Comparison of ENCODE assay signal across 21 mouse cellular contexts in the genomic region with DNA sequence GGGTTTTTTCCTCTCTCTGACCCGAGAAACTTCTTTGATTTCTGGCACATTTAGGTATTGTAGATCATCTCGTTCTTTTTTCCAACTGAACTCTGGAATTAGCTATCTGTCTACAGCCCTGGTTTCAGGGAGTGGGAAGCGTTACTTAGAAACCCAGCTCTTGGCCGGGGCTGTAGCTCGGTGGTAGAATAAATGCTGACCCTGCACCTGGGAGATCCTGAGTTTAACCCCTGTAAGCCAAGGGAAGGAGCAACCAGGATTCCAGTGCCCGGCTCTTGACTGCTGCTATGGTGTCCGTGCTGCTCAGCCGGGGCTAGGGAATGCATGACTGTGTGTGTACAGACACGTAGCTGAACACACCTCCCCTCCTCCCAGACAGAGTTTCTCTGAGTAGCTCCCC.
"Had no signal": no experiment of that assay in that cellular context is flagged by ENCODE, and none has a peak within 500 bp of the region (broad histone marks: within the 10 kb centered on the region; RNA-seq: fewer than 3 reads in every experiment).

No protein-coding gene starts in this region.

- H3K27ac ChIP-seq: intestine, embryonic 15.5 days; kidney, postnatal 0 days; limb, embryonic 12.5 days; limb, embryonic 15.5 days; liver, embryonic 13.5 days; macrophage; midbrain, embryonic 10.5 days; midbrain, embryonic 13.5 days; neural tube, embryonic 13.5 days; stomach, embryonic 15.5 days had no signal

- H3K4me1 ChIP-seq: intestine, embryonic 15.5 days; limb, embryonic 15.5 days; midbrain, embryonic 13.5 days; neural tube, embryonic 13.5 days; stomach, embryonic 15.5 days had no signal

- ATAC-seq: hindbrain, embryonic 16.5 days; intestine, embryonic 15.5 days; midbrain, embryonic 13.5 days; midbrain, embryonic 16.5 days had no signal

- H3K9me3 ChIP-seq: intestine, embryonic 15.5 days; limb, embryonic 12.5 days; limb, embryonic 15.5 days; liver, embryonic 13.5 days; megakaryocyte, embryonic 14.5 days; midbrain, embryonic 10.5 days; midbrain, embryonic 13.5 days; neural tube, embryonic 13.5 days; stomach, embryonic 15.5 days had no signal

- H3K27me3 ChIP-seq: intestine, embryonic 15.5 days; limb, embryonic 12.5 days; limb, embryonic 15.5 days; liver, embryonic 13.5 days; megakaryocyte, embryonic 14.5 days; midbrain, embryonic 13.5 days; neural tube, embryonic 13.5 days; stomach, embryonic 15.5 days had no signal

- H3K9ac ChIP-seq: intestine, embryonic 15.5 days; limb, embryonic 12.5 days; limb, embryonic 15.5 days; liver, embryonic 13.5 days; midbrain, embryonic 13.5 days; neural tube, embryonic 13.5 days; stomach, embryonic 15.5 days had no signal

- H3K4me2 ChIP-seq: intestine, embryonic 15.5 days; limb, embryonic 12.5 days; limb, embryonic 15.5 days; liver, embryonic 13.5 days; midbrain, embryonic 13.5 days; neural tube, embryonic 13.5 days; stomach, embryonic 15.5 days had no signal

- H3K4me3 ChIP-seq: intestine, embryonic 15.5 days; limb, embryonic 12.5 days; limb, embryonic 15.5 days; liver, embryonic 13.5 days; megakaryocyte, embryonic 14.5 days; midbrain, embryonic 10.5 days; midbrain, embryonic 13.5 days; myocyte; neural tube, embryonic 13.5 days; stomach, embryonic 15.5 days had no signal

- DNase-seq: left cerebral cortex, postnatal 4 days; liver, embryonic 13.5 days; lung, adult 2 months; lung, postnatal 14 days; retina, postnatal 1 day; right cerebral cortex, postnatal 25 days; spleen, adult 18-20 months; thymus, postnatal 36 days had no signal
